Mouse (Mus musculus): ENCODE measurements around the gene Ift88. TPM values are rescaled to one million over a fixed set of nuclear protein-coding genes. Genes with fewer than 3 reads are reported as not detected.

Ift88 gene
- polyA plus RNA-seq, 1 experiment from 2014 or later = 1.4 TPM

GRCm38 (mm10) chr14:57545526-57545925 lies 121.7 kb downstream of the Ift88 start:
- WGBS (ENCODE audit: insufficient replicate concordance) = 71% methylated on average over 17 of the region's 17 CpGs

GRCm38 (mm10) chr14:57546131-57546530 lies 122.3 kb downstream of the Ift88 start:
- Histone ChIP-seq H3K27ac (ENCODE audit: low read length) (no peak overlapping the region), H3K4me2 (ENCODE audit: low read depth, low read length) (no peak overlapping the region), H3K9ac (ENCODE audit: low read depth, low read length) (no peak overlapping the region), H3K4me3 (ENCODE audit: low read depth, low read length) (no peak overlapping the region), H3K27me3 (ENCODE audit: control insufficient read depth, insufficient read depth, low read depth, low read length) (no peaks in the 10 kb centered on the region), H3K9me3 (replicated peaks; ENCODE audit: control insufficient read depth, low read length) (no peaks in the 10 kb centered on the region), H3K36me3 (ENCODE audit: control insufficient read depth, insufficient read depth) (no peaks in the 10 kb centered on the region; the same call in 1 of the 2 replicates), H3K4me1 (ENCODE audit: control insufficient read depth, low read depth, low read length) (peaks cover 2% of the 10 kb centered on the region; the same call in 1 of the 2 replicates)
- 46% methylated on average over 8 of the region's 8 CpGs for WGBS (ENCODE audit: insufficient replicate concordance)
- no peak for ATAC-seq (ENCODE audit: low read depth)

More at GRCm38 (mm10) chr14:57545526-57545925, 121.7 kb downstream of the Ift88 start:
- Histone ChIP-seq H3K36me3 (ENCODE audit: control insufficient read depth, insufficient read depth) (no peaks in the 10 kb centered on the region; the same call in 1 of the 2 replicates), H3K4me3 (ENCODE audit: low read depth, low read length) (no peak overlapping the region), H3K27me3 (ENCODE audit: control insufficient read depth, insufficient read depth, low read depth, low read length) (no peaks in the 10 kb centered on the region), H3K4me2 (ENCODE audit: low read depth, low read length) (no peak overlapping the region), H3K4me1 (ENCODE audit: control insufficient read depth, low read depth, low read length) (peaks cover 2% of the 10 kb centered on the region; the same call in 1 of the 2 replicates), H3K27ac (ENCODE audit: low read length) (no peak overlapping the region), H3K9me3 (replicated peaks; ENCODE audit: control insufficient read depth, low read length) (no peaks in the 10 kb centered on the region), H3K9ac (ENCODE audit: low read depth, low read length) (no peak overlapping the region)
- ATAC-seq (ENCODE audit: low read depth) = no peak

- Histone ChIP-seq H3K4me2 (ENCODE audit: low read depth, low read length) (peak overlapping the region; percentile 34; the same call in 1 of the 2 replicates), H3K9ac (ENCODE audit: low read depth, low read length) (no peak overlapping the region), H3K27ac (ENCODE audit: low read length) (no peak overlapping the region), H3K9me3 (replicated peaks; ENCODE audit: control insufficient read depth, low read length) (no peaks in the 10 kb centered on the region), H3K36me3 (ENCODE audit: control insufficient read depth, insufficient read depth) (no peaks in the 10 kb centered on the region; the same call in 1 of the 2 replicates), H3K27me3 (ENCODE audit: control insufficient read depth, insufficient read depth, low read depth, low read length) (no peaks in the 10 kb centered on the region), H3K4me3 (ENCODE audit: low read depth, low read length) (no peak overlapping the region), H3K4me1 (ENCODE audit: control insufficient read depth, low read depth, low read length) (peaks cover 2% of the 10 kb centered on the region; the same call in 1 of the 2 replicates)
- ATAC-seq (ENCODE audit: low read depth) = peak; percentile 71
- WGBS (ENCODE audit: insufficient replicate concordance) = 24% methylated on average over 13 of the region's 13 CpGs
These were observed 122.7 kb downstream of the Ift88 start for GRCm38 (mm10) chr14:57546557-57547021.

GRCm38 (mm10) chr14:57547062-57547461 lies 123.2 kb downstream of the Ift88 start:
- no peak overlapping the region for H3K4me2 ChIP-seq (ENCODE audit: low read depth, low read length)
- no peak overlapping the region for H3K27ac ChIP-seq (ENCODE audit: low read length)
- no peak overlapping the region for H3K9ac ChIP-seq (ENCODE audit: low read depth, low read length)
- no peak for ATAC-seq (ENCODE audit: low read depth)
- H3K36me3 ChIP-seq (ENCODE audit: control insufficient read depth, insufficient read depth) = no peaks in the 10 kb centered on the region; the same call in 1 of the 2 replicates
- no peak overlapping the region for H3K4me3 ChIP-seq (ENCODE audit: low read depth, low read length)
- 67% methylated on average over 5 of the region's 5 CpGs for WGBS (ENCODE audit: insufficient replicate concordance)
- peaks cover 2% of the 10 kb centered on the region; the same call in 1 of the 2 replicates for H3K4me1 ChIP-seq (ENCODE audit: control insufficient read depth, low read depth, low read length)
- no peaks in the 10 kb centered on the region for H3K27me3 ChIP-seq (ENCODE audit: control insufficient read depth, insufficient read depth, low read depth, low read length)
- H3K9me3 ChIP-seq (replicated peaks; ENCODE audit: control insufficient read depth, low read length) = no peaks in the 10 kb centered on the region

- no peak overlapping the region for H3K27ac ChIP-seq (ENCODE audit: low read length)
- H3K9ac ChIP-seq (ENCODE audit: low read depth, low read length) = no peak overlapping the region
- ATAC-seq (ENCODE audit: low read depth) = no peak
- no peak overlapping the region for H3K4me2 ChIP-seq (ENCODE audit: low read depth, low read length)
- H3K27me3 ChIP-seq (ENCODE audit: control insufficient read depth, insufficient read depth, low read depth, low read length) = no peaks in the 10 kb centered on the region
- no peaks in the 10 kb centered on the region for H3K9me3 ChIP-seq (replicated peaks; ENCODE audit: control insufficient read depth, low read length)
- H3K4me1 ChIP-seq (ENCODE audit: control insufficient read depth, low read depth, low read length) = no peaks in the 10 kb centered on the region
- H3K36me3 ChIP-seq (ENCODE audit: control insufficient read depth, insufficient read depth) = no peaks in the 10 kb centered on the region; the same call in 1 of the 2 replicates
- no peak overlapping the region for H3K4me3 ChIP-seq (ENCODE audit: low read depth, low read length)
These were observed 129.1 kb downstream of the Ift88 start for GRCm38 (mm10) chr14:57552945-57553344.

GRCm38 (mm10) chr14:57554434-57554833 lies 130.6 kb downstream of the Ift88 start:
- H3K9ac ChIP-seq (ENCODE audit: low read depth, low read length) = no peak overlapping the region
- no peak for ATAC-seq (ENCODE audit: low read depth)
- H3K4me2 ChIP-seq (ENCODE audit: low read depth, low read length) = no peak overlapping the region
- H3K4me1 ChIP-seq (ENCODE audit: control insufficient read depth, low read depth, low read length) = no peaks in the 10 kb centered on the region
- H3K36me3 ChIP-seq (ENCODE audit: control insufficient read depth, insufficient read depth) = no peaks in the 10 kb centered on the region; the same call in 1 of the 2 replicates
- 84% methylated on average over 5 of the region's 5 CpGs for WGBS (ENCODE audit: insufficient replicate concordance)
- no peak overlapping the region for H3K4me3 ChIP-seq (ENCODE audit: low read depth, low read length)
- H3K27ac ChIP-seq (ENCODE audit: low read length) = no peak overlapping the region
- no peaks in the 10 kb centered on the region for H3K27me3 ChIP-seq (ENCODE audit: control insufficient read depth, insufficient read depth, low read depth, low read length)
- no peaks in the 10 kb centered on the region for H3K9me3 ChIP-seq (replicated peaks; ENCODE audit: control insufficient read depth, low read length)

- no peak overlapping the region for H3K9ac ChIP-seq (ENCODE audit: low read depth, low read length)
- no peaks in the 10 kb centered on the region for H3K36me3 ChIP-seq (ENCODE audit: control insufficient read depth, insufficient read depth)
- H3K27ac ChIP-seq (ENCODE audit: low read length) = no peak overlapping the region
- no peaks in the 10 kb centered on the region for H3K27me3 ChIP-seq (ENCODE audit: control insufficient read depth, insufficient read depth, low read depth, low read length)
- H3K4me2 ChIP-seq (ENCODE audit: low read depth, low read length) = no peak overlapping the region
- ATAC-seq (ENCODE audit: low read depth) = no peak
- H3K4me3 ChIP-seq (ENCODE audit: low read depth, low read length) = no peak overlapping the region
- no peaks in the 10 kb centered on the region; the same call in 1 of the 2 replicates for H3K4me1 ChIP-seq (ENCODE audit: control insufficient read depth, low read depth, low read length)
- no peaks in the 10 kb centered on the region for H3K9me3 ChIP-seq (replicated peaks; ENCODE audit: control insufficient read depth, low read length)
- WGBS (ENCODE audit: insufficient replicate concordance) = 75% methylated on average over 7 of the region's 7 CpGs
These were observed 131.7 kb downstream of the Ift88 start for GRCm38 (mm10) chr14:57555471-57556070.

GRCm38 (mm10) chr14:57556922-57557321 lies 133.1 kb downstream of the Ift88 start:
- ATAC-seq (ENCODE audit: low read depth) = no peak
- H3K27me3 ChIP-seq (ENCODE audit: control insufficient read depth, insufficient read depth, low read depth, low read length) = no peaks in the 10 kb centered on the region
- H3K4me1 ChIP-seq (ENCODE audit: control insufficient read depth, low read depth, low read length) = no peaks in the 10 kb centered on the region; the same call in 1 of the 2 replicates
- no peak overlapping the region for H3K4me3 ChIP-seq (ENCODE audit: low read depth, low read length)
- no peaks in the 10 kb centered on the region for H3K36me3 ChIP-seq (ENCODE audit: control insufficient read depth, insufficient read depth)
- WGBS (ENCODE audit: insufficient replicate concordance) = 64% methylated on average over 1 of the region's 1 CpGs
- no peaks in the 10 kb centered on the region for H3K9me3 ChIP-seq (replicated peaks; ENCODE audit: control insufficient read depth, low read length)
- no peak overlapping the region for H3K4me2 ChIP-seq (ENCODE audit: low read depth, low read length)
- no peak overlapping the region for H3K27ac ChIP-seq (ENCODE audit: low read length)
- H3K9ac ChIP-seq (ENCODE audit: low read depth, low read length) = no peak overlapping the region

GRCm38 (mm10) chr14:57565626-57566025 lies 141.8 kb downstream of the Ift88 start:
- H3K4me2 ChIP-seq (ENCODE audit: low read depth, low read length) = no peak overlapping the region
- no peak overlapping the region for H3K27ac ChIP-seq (ENCODE audit: low read length)
- H3K4me1 ChIP-seq (ENCODE audit: control insufficient read depth, low read depth, low read length) = peaks cover 2% of the 10 kb centered on the region; the same call in 1 of the 2 replicates
- ATAC-seq (ENCODE audit: low read depth) = no peak
- no peaks in the 10 kb centered on the region for H3K9me3 ChIP-seq (replicated peaks; ENCODE audit: control insufficient read depth, low read length)
- no peak overlapping the region for H3K9ac ChIP-seq (ENCODE audit: low read depth, low read length)
- no peaks in the 10 kb centered on the region for H3K36me3 ChIP-seq (ENCODE audit: control insufficient read depth, insufficient read depth)
- no peak overlapping the region for H3K4me3 ChIP-seq (ENCODE audit: low read depth, low read length)
- 67% methylated on average over 6 of the region's 6 CpGs for WGBS (ENCODE audit: insufficient replicate concordance)
- H3K27me3 ChIP-seq (ENCODE audit: control insufficient read depth, insufficient read depth, low read depth, low read length) = no peaks in the 10 kb centered on the region
